Mouse (Mus musculus) urinary bladder, postnatal 14 days (tissue): ENCODE results near the gene Synj2.
"Not testable (repeated sequence)": the region's sequence is repeated elsewhere in the genome, so short reads cannot be mapped to it uniquely, and the experiment has no call there.

Experiments used
- DNase-seq: peaks from one replicate; pipeline ENCODE4 v3.0.0; 2021; ENCODE audit warnings: low spot score

The Synj2 gene

DNA sequence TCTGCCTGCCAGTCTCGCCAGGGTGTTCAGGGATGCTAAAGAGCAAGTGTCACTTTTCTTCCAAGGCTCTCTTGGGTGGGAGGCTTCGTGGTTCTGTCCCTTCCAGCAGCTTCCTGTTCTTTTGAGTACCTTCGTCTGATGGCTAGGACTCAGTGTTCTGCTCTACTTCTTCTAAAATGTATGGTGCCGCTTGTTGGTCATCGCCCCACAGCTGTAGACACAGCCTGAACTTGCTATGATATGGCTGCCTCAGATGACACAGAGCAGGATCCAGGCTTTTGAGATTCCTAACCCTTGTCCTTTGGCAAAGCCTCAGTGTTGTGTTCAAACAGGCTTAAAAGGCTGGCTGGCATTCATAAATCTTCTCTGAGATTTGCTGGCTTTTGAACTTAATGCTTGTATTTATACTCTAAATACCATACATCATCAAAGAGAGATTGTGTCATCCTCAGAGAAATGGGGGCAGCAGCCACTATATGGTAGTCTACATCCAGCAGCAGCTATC is 58.0 kb downstream of the Synj2 start:
- no peak for DNase-seq

DNA sequence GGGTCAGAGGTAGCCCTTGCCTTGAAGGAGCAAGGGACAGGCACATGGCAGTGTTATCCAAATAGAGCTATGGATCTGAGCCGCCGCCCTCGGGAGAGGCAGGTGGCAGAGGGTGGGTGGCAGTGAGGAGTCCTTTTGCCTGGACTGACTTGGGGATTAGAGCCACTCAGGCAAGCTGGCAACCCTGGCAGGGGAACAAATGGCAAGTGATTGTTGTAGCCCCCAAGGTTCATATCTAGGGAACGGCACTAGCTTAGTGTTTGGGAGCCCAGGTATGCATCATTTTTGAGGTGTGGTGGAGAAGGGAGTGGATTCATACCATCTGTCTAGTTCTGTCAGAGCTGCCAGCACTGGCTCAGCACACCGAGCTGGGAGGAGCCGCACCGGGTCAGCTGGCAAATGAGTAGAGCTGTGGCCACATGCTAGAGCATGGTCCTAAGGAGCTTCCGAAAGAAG is 59.8 kb downstream of the Synj2 start:
- DNase-seq: no peak

DNA sequence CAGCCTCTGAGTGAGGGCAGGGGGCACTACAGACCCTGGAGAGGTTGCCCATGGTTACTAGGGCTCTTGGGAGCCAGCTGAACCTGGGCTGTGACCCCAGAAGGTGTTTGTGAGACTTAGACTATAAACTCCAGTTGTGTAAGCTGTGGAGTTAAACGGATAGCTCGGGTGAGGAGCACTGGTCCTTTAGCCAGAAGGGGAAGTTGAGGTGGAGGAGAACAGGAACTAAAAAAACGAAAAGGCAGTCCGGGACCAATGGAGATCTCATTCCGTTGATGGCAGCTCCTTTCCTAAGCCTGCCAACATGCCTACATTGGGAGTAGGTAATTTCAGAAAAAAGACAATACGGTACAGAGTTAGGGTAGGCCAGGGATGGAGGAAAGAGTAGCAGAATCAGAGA is 60.3 kb downstream of the Synj2 start:
- DNase-seq: no peak

DNA sequence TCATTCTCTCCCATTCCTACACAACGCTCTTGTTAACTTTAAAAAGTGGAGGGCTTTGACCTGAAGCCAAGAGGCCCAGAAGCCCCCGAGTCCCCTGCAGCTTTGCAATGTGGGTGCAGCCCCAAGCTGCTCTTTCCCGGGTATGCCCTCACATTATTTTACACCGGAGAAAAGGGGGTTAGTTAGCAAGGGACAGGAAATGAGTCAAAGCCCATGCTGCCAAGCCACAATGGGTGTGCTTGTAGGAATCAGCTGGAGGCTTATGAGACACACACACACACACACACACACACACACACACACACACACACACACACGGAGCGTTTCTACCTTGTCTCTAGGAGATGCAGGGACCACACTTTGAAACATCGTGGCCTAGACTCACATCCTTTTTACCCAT is 60.8 kb downstream of the Synj2 start:
- DNase-seq: no peak

DNA sequence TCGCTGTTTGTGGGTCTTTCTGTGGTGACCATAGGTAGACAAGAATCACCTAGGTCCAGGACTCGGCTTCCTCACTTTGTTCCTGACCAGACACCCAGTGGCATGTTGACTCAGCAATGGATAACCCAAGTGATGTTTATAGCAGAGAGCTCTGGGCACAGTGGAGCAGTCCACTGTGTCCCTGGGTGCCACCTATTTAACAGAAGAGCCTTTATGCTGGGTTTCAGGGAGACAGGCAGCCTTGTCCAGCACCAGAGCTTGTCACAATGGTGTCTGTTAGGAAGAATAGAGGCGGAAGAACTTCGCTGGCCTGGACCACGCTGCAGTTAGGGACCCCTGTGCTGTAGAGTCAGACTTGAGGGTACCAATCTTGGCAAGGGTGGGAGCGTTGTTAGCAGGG is 61.5 kb downstream of the Synj2 start:
- no peak for DNase-seq

DNA sequence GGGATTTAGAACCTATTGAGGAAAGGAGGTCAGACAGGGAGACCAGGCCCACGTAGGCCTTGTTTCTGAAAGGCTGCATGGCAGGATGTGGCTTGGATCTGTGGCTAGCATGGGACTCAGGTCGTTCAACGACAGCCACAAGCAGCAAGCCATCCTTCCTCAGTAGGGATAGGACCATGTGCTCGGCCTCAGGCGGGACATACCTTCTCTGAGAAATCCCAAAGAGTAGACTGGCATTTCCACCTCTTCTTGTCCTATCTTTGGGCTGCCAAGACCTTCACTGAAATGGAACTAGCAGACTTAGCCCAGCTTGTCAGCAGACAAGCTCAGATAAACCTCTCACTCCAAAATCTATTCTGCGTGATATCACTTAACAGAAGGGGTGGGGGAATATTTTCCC is 62.6 kb downstream of the Synj2 start:
- DNase-seq: no peak

DNA sequence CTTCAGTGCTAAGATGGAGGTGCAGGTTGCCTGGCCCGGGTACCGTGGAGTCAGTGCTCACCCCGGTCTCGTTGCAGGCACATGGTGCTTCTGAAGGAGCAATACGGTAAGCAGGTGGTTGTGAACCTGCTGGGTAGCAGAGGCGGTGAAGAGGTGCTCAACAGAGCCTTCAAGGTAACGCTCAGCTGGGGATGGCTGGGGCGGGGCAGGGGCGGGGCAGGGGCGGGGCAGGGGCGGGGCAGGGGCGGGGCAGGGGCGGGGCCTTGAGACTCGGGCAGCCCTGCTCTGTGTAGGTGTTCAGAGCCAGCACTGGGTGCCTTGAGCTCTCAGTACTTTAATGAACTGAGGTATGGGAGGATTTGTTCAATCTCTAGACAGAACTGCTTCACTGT is 64.2 kb downstream of the Synj2 start:
- DNase-seq: no peak

DNA sequence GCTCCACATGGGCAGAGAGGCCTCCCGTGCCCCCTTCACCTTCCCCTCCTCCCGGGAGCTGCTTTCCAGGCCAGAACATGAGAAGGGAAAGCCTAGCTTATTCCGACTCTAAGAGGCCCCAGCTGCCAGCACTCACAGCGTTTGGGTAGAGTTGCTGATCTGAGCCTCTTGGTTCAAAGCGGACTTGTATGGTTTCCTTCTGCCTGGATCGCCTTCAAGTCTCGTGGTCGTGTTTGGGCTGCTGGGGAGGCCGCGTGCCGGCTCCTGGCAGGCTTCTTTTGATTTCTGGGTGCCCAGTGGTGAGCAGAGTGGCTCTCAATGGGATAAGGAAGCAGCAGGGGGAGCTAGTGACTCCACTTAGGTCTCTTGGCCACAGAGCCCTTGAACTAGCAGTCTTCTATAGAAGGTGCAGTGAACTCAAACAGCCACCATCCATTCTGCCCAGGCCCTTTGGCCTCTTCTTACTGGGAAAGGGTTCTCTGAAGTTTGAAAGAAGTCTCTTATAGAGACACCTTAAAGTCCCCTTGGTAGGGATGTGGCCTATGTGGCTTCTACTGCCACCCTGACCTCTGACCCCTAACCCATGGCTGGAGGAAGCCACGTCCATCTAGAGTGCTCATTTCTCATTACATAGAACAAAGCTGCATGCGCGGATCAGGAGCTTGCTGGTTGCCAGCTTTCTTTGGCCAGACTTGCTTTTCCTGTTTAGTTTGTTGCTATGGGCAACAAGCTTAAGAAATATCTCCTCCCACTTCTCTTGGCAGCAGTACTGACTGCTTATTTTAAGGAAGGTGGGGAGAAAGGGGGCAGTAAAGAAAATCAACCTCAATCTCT is 64.8 kb downstream of the Synj2 start:
- DNase-seq: peak; percentile 80

DNA sequence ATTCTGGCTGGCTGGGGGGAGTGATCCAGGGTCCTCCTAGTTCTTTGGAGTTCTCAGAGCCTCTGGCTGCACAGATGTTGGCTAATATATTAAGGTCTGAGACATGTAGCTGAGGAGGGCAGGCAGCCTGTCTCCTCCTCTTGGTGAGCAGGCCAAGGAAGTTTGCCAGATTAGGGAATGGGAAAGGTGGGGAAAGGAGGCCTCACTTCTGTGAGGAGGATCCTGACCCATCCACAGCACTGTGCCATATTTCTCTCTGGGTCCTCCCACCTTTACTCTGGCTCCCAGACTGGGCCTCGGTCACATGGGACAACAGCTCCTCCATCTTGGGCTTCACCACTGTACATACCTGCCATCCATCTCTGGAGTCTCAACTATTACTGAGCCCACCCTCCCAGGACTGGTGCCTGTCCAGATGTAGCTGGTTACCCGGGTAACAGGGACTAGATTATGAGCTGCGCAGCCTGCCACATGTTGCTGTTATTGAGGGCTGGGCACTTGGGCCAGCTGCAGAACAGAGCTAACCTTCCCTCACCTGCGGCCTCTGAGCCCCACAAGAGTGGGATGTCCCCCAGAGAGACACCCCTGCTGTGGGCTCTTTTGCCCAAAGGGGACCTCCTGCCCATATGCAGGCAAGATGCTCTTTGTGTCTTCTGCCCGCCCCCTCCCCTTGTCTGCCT is 66.2 kb downstream of the Synj2 start:
- no peak for DNase-seq

DNA sequence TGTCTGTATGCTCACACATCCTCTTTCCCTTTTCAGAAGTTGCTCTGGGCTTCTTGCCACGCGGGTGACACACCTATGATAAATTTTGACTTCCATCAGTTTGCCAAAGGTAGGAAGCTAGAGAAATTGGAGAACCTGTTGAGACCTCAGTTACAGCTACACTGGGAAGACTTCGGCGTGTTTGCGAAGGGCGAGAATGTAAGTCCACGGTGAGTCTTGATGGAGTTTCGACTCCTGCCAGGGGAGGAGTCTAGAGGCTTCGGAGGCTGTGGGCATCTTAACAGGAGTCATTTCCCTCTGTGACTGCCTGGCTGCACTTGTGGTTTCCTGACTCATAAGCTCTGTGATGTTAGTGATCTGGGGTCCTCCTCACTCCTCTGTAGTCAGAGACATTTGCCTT is 66.8 kb downstream of the Synj2 start:
- no peak for DNase-seq

DNA sequence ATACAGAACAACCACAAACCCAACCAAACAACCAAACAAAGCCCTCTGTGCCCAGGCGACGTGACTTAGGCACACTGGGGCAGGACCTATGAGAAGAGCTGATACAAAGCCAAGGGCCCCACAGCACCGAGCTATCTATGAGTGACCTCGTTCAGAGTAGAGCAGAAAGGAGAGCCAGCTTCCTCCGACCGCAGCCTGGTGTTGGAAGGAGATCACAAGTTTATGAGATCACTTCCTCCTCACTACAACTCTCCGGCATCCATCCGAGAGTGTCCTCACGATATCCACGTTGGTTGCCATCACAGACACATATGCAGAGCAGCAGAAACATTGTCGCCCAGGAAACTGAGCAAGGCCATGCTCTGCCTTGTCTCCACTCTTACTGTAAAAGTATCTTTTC is 67.5 kb downstream of the Synj2 start:
- no peak for DNase-seq

DNA sequence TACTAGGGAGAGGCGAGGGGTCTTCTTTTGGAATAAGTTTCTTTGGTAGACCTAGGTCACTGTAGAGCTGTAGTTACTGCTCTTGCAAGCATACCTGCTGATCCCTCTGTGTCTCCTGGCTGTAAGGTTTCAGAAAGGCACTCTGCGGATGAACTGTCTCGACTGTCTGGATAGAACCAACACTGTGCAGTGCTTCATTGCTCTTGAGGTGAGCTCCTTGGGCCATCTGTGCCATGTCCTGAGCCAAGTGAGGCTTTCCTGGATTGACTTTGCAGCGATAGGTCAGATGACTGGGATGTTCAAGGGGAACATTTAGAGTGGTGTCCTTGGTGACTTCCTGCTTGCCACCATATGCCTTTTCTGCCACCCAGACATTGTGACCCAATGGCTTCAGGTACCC is 68.5 kb downstream of the Synj2 start:
- no peak for DNase-seq

DNA sequence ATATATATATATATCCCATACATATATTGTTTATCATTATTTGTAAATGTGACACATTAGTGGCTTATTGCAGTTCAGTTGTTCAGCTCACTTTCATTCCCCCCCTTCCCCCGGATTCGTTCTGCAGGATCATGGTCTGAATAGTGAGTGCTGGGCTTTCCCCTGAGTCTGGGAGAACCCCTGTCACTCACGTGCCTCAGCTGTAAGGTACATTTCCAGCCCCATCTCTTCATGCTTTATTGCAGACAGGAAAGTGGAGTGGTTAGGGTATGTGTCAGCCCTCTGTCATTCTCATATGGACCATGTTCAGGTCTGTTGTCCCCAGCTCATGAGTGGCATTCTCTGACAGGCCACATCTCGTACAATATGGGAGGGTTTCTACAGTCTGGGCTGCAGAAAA is 72.0 kb downstream of the Synj2 start:
- no peak for DNase-seq

DNA sequence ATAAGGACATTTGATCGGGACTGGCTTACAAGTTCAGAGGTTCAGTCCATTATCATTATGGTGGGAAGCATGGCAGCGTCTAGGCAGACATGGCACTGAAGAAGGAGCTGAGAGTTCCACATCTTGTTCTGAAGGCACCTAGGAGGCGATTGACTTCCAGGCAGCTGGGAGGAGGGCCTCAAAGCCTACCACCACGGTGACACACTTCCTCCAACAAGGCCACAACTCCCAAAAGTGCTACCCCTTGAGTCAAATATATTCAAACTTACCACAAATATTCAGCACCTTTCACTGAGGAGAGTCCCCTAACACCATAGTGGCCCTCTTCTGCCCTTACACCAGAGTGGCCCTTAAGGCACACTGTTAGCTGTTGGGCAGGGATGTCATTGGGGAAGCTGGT is 73.9 kb downstream of the Synj2 start:
- no peak for DNase-seq

DNA sequence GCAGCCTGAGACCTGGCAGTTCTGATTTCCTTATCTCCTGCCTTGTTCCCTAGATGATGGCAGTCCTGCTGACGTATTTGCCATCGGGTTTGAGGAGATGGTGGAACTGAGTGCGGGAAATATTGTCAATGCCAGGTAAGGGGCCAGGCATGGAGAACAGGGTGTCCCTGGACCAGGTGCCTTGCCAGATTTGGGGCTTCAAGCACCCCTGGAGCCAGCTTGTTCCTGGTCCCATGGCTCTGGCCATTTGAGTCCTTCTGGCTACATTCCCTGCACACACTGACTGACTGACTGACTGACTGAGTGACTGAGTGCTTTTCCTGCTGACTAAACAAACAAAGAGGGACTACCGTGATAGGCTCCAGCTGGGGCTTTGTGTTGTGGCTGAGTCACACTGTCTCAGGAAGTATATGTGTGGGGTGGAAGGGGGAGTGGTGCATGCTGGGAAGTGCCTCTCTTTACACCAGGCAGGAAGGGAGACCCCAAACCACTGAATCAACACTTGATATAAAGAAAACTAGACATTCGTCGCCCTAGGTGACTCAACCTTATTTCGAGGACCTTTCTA is 75.2 kb downstream of the Synj2 start:
- peak; percentile 44 for DNase-seq

DNA sequence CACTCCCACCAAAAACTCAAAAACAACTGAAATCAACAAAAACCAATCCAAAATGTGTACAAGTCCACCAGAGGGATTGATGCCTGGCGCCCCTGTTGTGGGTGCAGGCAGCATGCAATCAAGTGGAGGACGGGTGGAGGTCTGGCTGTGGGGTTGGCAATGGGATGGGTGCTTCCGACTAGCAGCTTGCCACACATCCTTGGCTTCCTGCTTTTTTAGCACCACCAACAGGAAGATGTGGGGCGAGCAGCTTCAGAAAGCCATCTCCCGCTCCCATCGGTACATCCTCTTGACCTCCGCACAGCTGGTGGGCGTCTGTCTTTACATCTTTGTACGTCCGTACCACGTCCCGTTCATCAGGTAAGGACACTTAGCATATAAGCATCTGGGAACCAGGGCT is 76.2 kb downstream of the Synj2 start:
- DNase-seq: no peak

DNA sequence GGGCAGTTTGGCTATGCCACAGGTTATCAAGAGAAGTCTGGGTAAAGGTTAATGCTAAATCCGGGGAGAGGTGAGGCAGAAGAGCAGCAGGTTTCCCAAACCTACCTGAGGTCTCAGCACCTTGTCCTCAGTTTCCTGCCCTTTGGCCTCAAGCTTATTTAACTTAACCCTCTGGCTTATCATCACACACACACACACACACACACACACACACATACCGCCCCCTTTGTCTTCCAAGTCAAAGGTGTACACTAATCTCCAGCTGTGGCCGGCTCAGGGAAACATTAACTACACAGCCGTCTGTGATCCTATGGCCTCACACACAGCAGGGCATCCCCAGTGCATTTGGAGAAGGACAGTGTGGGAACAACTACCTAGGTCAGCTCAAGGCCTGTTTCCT is 77.3 kb downstream of the Synj2 start:
- no peak for DNase-seq

DNA sequence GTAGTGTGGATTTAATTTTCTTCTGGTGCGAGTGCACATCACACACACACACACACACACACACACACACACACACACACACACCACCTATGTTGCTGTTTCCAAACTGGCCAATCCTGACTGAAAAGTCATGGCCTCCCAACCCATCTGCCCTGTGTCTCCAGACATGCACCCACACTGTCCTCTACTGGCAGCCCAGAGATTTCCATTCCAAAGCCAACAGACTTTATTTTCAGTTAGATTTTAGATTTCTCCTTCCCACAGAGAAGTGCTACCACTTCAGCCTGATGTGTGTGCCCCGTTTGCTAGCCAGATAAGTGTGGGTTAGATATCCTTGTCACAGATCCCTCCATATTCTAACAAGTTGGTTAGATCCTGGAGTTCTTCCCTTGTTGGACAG is 78.7 kb downstream of the Synj2 start:
- DNase-seq: peak; percentile 59

DNA sequence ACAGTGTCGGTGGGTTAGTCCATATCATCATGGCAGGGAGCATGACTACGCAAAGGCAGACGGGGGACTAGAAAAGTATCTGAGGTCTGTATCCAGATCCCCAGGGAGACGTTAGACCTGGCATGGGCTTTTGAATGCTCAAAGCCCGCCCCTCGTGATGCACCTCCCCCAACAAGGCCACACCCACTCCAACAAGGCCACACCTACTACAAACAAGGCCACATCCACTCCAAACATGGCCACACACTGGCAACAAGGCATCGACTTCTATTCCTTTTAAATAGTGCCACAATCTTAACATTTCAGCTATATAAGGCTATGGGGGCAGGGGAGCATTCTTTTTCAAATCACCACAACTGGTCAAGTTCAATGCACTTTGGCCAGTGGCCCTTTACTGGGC is 79.6 kb downstream of the Synj2 start:
- no peak for DNase-seq

DNA sequence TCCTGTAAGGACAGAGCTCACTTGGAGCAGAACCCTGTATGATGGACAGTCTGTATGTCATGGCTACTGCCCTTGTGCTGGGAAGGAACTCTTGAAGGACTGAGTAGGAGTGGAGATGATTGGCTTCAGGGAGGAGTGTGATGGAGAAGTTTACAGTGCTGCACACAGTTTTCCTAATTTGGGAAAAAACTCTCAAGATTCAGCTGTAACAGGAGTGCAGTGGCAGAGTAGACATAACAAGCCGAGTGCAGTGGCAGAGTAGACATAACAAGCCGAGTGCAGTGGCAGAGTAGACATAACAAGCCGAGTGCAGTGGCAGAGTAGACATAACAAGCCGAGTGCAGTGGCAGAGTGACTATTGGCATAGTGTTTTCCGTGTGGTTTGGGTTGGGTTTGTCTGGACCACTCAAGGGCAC is 80.3 kb downstream of the Synj2 start:
- DNase-seq: not testable (repeated sequence)

DNA sequence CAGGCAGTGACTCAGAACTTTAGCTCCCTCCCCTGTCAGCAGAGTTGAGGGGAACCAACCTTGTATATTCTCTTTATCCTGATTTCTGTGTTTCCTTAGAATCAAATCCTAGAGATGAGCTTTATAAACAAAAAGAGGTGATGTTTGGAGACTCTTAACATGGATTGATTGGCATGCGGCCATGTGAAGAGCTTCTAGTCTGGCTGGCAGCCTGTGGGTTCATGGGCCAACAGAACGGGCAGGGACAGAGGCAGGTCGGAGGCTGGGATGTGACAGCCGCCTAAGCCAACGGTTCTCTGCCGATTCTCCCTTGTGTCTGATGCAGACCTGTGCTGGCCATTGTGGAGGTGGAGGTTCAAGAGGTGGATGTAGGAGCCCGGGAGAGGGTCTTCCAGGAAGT is 84.8 kb downstream of the Synj2 start:
- no peak for DNase-seq

DNA sequence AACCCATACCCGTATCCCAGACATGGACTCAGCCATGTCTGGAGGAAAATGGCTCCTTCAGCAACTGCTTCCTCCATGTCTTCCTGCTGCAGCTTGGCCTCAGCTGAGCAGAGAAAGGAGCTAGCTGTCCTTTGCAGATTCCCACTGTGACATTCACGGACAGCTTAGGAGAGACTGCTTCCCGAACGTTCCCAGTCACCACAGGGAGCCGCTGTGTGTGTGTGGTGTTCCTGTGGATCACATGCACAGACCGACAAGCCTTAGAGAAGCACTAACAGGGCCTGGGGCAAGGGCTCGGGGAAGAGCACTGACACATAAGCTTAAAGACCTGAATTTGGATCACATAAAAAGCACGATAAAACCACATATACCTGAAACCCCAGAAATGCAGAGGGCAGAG is 94.6 kb downstream of the Synj2 start:
- no peak for DNase-seq

DNA sequence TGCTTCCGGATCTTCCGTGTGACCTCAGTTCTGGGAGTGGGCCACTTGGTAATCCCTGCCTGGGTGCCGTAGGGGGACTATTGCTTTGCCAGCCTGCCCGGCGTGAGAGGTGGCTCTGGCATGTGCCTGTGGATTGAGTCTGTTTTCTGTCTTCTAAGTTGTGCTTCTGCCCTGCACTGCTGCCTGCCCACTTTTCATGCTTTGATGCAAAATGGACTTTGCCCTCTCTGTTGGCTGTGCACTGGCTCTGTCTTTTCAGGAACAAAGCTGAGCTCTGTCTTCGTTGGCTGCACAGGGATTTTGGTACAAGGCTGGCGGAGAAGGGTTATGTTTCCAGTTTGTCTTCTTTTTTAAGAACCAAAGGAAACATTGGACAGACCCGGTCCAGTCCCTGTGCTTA is 95.4 kb downstream of the Synj2 start:
- no peak for DNase-seq
